Mouse (Mus musculus) embryo, embryonic 9.5 days (tissue): Measurements from ENCODE around the gene Col6a3.

ENCODE experiments used
- DNase-seq: peaks from one replicate; pipeline ENCODE4 v3.0.0-alpha.2; 2017; ENCODE audit errors: extremely low spot score

Col6a3 gene

DNA sequence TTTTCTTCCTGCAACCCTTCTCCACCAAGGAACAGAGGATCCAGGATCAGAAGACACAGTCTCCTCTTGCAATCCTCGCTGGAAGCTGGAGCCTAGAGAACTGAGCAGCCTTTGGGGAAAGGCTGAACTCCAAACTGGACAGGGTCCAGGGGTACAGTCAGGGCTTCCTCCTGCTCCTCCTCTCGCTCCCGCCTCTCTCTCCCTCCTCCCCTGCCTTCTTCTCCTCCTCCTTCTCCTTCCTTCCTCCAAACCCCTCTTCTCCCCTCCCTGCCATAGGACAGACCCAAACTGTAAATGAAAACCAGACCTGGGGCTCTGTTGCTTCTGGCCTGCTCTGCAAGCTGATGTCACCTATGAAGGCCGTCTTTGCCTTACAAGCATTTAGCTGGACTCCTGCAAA is at the start of gene Col6a3:
Col6a3 (minus strand) TSS at position 136 of the 400 bp plus-strand sequence.
- no peak for DNase-seq

DNA sequence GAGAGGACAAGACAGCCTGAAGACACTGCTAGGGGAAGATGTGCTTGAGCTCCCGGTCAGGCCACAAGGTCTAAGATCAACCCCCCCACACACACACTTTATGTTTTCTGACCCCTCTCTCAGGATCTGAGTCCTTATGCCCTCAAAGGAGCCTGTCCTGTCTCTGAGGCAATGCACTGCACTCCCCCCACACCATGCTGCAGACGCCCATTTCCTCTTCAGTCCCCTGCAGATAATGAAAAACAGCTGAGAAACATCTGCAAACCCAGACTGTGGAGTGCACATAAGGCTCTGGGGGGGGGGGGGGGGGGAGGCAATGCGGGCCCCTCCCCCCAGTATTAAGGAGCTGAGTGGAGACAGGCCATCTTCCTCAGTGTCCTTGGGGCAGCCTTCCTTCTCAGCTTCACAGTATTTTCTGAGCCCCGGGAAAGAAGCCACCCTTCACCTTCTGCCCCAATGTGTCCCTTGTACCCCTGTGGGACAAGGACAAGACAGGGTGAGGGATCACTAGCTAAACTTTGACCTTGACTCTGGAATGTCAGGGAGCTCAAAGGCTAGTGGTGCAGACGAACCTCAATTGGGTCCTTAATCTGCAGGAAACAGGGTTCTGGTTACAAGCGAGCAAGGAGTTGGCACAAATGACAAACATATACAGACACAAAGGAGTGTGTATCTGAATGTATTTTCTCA is 42.1 kb upstream of the Col6a3 start:
- DNase-seq, result peak; percentile 32

DNA sequence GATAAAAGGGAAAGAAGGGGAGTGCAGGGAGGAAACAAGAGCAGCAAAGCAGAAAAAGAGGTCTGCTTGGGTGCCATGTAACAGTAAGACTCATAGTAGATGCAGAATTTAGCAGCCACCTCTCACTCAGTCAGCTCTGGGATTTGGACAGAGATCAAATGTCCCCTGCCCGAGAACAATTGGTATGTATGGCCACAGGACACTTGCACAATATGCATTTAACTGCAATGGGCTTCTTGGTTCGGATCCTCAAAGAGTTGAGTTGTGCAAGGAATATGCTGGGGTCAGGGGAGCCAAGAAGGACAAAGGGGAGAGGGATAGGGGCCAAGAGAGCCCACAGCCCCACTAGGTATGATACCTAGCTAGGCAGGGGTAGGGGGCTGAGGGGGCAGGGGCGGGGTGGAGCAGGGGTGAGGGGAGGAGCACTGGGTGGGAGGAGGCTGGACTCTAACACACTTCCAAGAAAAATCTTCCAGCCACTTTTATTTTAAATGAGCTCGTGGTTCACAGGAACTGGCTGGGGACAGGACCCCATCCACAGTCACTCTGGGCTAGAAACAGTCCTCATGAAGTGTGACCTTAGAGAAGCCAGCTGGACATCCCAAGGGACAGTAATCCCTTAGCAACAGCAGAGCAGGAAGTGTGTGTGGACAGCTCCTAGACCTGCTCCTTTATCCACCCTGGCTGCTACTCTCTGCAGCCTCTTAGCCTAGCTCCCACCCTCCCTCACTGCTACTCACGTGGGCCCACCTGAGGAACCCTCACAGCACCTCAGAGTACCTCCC is 32.9 kb upstream of the Col6a3 start:
- no peak for DNase-seq

DNA sequence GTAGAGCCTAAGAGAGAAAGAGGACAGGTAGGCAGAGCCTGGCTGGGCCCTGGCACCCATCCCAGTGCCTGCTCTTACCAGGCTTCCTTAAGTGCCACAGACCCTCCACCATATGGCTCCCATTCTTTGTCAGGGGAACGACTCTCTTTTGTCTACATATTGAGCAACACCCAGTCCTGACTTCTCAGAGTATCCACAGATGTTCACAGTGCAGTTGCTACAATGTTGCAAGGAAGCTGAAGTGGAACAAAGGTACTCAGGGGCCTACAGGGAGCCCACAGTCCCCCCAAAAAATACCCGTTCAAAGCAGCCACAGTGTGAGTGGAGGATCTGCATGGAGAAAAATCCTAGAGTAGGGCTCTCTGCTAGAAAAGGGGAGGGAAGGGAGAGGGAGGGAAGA is 32.2 kb upstream of the Col6a3 start:
- no peak for DNase-seq

DNA sequence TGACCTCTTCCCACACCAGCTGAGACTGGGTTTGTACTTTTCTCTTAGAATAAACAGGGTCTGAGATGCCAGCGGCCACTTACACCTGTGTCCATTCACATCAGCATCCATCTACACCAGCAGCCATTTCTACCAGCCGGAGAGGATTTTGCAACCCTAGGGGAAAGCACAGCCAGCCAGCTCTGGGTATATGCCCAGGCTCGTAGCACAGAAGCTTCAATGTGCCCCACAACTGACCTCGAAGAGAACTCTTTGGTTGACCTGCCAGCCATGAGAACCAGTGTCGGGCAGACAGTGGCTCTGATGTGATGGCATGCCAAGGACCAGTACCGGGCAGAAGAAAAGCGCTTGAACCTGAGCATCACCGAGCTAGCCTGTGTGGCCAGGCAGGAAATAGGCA is 31.6 kb upstream of the Col6a3 start:
- DNase-seq, result no peak

DNA sequence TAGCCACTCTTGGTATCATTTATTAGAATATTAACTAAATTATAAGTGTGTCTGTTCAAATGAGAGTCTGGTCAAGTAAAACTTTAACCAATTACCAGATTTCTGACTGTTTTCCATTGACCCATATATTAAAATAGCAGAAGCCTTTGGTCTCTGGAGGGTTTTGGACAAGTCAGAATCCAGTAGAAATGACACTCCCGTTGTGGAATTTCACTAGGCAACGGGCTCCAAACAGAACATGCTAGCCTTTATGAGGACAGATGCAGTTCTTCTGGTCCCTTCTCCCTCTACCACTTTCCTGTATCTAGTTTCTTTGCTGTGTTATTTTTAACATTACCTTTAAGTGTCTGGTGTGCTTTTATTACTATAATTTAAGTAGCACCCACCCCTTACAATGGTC is 26.8 kb upstream of the Col6a3 start:
- no peak for DNase-seq

DNA sequence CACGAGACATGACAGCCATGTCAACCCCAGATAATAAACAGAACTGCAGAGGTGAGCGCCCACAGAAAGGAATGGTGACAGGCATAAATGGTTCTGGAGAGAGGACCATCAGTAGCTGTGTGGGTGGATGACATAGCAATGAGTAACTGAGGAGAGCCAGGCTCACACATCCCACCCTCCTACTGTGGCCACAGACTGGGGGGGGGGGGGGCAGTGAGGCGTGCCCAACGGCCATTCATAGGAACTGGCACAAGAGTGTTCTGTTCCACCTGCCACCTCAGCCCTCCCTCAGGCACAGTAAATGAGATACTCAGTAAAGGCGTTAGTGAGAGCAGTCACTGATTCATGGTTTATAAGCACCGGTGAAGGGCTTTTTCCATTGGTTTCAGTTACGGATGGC is 23.0 kb upstream of the Col6a3 start:
- DNase-seq, result no peak

DNA sequence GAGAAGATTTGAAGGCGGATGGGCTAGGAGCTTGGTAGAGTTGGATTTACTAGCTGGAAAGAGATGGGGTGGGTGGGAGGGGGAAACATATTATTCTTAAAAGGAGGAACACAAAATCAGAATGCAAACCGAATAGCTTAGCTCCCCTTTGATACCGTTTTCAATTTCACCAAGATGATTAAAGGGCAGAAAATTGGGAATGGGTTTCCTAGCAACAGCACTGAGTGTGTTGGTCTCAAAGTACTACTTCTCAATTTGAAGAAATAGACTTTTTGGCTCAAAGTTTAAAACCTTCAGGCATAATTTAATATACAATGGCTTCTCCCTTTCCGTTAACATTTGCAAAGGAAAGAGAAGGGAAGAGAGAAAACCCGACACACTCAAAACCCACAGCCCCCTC is 12.1 kb upstream of the Col6a3 start:
- no peak for DNase-seq

DNA sequence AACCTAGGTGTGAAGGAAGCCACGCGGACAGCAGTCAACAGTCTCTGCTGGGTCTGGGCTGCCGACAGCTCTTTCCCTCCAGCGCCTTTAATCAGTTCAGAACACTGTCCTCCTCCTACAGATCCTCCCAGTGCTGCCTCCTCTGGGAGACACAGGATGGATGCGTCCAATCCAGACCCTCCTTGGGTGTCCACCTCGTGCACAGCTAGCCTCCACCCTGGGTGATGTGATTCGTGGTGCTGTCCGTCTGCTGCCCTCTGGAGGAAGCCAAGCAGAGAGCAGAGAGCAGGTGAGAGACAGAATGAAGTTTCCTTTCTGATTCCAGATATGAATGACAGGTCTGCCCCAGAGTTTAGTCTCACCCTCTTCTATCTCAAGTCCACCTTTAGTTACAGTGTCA is 6.1 kb upstream of the Col6a3 start:
- peak; percentile 33 for DNase-seq

DNA sequence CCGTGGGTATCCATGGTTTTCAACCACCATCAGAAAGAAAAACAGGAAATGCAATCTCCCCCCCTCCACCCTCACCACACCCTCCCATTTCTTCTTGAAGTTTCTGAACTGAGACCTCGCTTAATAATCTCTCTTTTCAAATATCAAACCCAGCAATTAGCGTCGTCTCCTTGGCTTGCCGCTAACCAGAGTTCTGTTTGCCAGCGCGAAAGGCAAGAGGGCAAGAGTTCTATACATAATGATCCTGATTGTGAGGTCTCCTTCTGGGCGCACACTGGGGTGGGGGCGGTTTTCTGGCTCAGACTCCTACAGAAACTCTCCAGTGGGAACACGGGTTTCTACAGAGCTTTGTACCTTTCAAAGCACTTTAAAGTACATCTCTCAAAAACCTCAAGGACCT is 1.4 kb upstream of the Col6a3 start:
- DNase-seq, result no peak

DNA sequence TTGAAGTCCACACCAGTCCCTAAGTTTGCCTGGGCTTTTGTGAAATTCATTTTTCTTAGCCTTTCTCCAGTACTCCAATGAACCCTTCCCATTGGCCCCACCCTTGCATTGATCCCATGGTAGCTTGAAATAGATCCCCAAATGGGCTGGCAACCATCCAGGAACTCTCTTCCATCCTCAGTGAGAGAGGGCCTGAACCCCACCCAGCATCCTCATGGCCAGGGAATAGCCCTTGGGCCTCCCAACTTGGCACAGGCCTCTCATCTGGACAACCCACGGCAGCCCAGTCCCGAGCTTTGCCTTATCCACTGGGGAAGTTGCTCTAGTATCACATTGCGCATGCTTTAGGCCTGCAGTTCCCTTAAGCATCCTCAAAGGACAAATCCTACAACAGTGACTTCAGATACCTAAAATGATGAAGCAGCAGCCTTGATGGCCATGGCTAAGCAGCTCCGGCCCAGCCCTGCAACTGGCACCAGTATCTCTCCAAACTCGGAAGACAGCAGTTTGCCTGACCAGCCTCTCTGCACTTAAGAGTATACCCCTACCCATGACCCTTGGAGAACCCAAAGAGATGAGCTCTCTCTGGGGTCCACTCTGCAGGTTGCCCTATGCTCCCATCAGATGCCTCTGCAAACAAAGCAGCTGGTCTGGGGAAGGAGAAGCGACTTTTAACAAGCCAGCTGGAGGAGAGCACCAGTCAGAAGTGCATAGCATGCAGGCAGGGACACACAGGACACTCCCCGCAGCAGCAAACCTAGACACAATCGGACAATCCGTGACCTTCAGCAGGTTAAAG is 783 bp downstream of the Col6a3 start:
- DNase-seq, result no peak

DNA sequence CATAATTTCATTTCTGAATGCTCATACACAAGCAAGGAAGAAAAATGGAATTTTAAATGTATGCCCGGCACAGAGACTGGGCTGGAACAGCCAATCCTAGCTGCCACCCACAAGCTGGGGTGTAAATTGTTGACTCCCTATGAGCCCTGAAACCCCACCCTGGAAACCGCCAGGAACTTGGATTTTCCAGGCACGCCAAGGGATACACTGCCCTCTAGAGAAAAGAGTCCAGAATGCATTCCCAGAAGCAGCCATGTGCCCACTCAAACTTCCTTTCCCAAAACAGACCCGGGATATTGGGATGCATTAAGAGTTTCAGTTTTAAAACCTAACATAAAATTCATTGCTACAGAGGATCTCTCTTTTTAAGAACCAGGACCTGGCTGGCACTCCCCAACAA is 3.5 kb downstream of the Col6a3 start:
- DNase-seq, result peak; percentile 50

DNA sequence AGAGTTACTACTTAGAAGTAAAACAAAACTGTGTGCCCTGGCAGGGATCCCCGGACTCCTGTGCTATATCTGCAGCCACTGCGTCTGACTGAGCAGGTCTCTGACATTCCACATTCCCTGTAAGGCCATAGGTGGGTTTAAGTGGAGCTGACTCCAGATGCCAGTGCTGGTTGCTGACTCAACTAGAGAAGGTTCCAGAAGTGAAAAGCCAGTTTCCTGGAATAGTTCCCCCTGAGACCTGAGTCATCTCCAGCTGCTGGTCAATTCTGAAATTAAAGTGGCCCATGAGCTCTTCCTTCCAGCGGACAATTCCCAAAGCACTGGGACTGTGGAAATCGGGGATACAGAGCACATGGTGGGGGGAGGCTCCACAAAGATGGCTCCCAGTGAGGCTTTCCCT is 5.1 kb downstream of the Col6a3 start:
- no peak for DNase-seq

DNA sequence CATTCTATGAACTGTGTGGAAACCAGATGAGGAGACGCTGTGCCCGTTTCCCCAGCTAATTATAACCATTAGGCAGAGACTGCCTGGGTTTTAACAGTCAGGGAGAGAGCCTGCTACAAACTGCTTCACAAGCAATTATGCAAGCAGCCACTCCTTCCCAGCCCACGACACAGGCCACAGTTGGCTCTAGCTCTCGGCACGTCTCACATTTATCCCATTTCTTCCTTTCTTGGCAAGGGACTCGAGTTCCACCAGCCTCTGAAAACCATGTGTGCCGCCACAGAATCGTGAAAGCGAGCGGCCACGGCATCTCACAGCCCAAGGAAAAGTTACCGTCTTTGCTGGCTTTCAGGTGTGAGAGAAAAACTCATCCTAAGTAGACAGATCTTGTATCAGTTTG is 5.5 kb downstream of the Col6a3 start:
- no peak for DNase-seq

DNA sequence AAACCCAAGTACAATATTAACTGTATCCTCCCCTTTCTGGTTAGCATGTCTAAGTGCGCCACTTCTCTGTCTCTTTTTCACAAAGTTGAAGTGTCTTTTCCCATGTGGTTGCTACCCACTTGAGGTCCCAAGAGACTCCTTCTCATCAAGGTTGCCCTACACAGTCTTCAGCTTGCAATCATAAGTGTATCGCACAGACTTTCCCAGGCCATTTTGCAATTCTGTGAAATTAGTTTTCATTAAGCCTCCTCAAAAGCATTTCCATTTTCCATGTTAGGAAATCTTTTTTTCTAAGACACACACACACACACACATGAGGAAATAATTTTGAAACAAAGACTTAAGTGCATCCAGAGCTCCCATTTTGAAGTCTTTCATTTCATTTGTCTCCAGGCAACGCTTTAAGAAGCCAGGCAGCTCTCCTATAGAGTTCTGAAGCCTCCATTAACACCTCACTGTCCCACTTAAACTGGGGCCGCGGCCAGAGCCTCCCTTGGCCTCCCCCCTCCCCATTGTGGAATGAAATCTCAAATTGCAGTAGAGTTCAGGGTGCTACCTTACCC is 7.5 kb downstream of the Col6a3 start:
- no peak for DNase-seq

DNA sequence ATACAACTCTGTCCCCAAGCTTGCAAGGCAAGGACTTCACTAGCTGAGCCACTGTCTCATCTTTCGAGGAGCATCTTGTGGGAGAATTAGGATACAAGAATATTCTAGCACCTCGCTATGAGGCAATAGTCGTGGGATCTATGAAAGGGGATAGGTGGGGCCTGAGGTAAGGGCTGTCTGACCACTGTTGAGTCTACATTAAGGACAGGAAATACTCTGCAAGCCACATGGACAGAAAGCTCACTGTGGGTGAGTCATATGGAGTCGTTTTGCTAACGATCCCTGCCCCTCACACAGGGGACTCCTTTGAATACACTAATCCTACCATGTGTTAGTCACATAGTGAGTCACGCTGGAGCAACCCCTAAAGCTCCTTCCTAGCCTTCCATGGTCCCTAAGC is 9.1 kb downstream of the Col6a3 start:
- no peak for DNase-seq

DNA sequence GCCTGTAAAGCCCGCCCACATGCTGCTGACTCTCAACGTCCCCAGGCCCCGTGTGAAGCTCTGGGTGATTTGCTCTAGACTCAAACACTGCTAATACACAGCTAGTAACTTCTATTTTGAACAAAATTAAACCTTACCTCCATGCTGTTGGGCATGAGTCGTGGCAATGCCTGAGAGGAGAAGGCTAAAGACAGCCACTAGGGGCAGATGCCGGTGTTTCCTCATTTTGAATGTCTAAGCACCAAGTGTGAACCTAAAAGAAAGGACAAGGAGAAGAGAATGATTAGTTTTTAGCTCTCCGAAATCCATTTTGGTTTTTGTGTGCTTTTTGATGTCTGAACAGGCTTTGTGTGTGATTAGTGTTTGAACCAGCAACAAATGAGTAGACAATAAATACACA is 13.8 kb downstream of the Col6a3 start:
- DNase-seq, result no peak

DNA sequence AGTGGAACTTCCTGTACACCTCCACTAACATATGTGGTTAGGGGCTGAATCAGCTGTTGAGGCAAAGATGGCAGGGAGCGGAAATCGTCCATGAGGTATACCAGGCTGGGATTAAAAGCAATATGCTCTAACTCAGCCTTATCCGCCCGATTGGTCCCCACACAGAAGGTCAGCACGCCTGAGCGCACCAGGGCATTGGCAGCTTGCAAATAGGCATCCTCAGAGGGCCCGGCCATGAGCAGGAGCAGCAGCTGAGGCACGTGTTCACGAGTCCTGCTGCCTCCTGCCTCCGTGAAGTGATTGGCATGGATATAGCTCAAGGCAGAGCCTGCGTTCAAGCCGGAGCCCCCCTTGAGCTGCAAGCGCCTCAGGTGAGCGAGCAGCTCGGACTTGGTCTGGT is 30.5 kb downstream of the Col6a3 start:
- no peak for DNase-seq

DNA sequence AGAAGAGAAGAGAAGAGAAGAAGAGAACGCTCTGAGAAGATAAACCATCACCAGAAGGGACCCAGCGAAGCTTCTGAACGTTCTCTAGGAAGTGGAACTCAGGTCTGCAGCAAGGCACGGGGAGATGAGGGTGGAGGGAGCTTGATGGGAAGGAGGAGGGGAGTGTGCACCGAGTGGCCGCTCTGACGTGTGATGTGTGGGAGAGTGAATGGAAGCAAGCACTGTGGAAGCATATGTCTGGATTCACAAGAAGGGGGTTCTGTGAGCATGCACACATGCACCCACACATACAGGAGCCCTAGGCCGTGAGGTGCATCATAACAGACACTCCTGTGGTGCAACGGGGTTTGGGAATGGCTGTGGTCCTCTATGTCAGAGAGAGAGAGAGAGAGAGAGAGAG is 34.8 kb downstream of the Col6a3 start:
- no peak for DNase-seq

DNA sequence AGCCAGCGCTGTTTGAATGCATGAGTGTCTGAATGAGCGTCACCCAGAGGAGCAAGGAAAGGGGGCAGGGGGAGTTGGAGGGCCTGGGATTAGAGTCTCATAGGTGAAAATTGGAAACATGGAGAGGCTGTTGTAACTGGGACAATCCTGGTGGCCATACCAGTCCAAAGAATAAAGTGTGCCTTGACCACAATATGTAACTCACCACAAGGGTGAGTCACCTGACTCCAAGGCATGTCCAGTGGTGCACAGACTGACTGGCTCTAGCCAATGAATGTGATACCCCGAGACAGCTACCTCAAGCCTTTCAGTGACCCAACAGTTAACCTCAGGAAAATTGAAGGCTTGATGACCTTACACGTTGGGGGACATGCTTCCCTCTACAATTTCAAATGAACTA is 40.7 kb downstream of the Col6a3 start:
- DNase-seq, result no peak

DNA sequence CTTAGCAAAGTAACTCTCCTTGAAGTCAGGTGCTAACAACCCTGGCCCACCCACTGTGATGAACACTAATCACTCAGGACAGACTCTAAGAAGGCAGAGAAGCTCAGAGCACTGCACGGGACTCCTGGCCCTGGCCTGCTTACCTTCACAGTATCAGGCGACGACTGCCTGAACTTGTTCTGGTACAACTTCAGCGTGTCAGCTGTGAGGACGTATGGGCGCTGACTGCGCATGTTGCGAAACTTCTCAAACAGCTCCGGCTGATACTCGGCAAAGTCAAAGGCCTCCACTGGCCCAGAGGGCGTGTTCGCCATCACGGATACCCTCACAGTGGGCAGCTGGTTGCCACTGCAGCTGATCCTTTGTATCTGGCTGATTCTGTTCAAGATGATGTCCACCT is 42.7 kb downstream of the Col6a3 start:
- DNase-seq, result no peak

DNA sequence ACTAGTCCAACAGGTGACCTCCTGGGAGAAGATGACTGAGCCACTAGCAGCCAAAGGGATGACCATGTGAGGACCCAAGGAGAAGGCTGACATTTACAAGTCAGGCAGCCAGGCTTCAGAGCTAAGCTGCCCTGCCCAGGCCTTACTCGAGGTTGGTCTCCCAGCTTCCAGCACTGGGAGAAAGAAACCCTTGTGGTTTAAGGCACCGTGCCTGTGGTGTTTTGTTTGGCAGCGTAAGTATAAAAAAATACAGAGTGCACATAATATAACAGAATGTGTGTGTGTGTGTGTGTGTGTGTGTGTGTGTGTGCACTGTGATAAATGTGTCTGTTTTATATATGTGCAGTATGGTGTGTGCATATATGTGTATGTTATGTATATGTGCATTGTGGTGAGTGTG is 43.3 kb downstream of the Col6a3 start:
- no peak for DNase-seq
